7 mouse cellular contexts compared by ENCODE assay signal in the genomic region with DNA sequence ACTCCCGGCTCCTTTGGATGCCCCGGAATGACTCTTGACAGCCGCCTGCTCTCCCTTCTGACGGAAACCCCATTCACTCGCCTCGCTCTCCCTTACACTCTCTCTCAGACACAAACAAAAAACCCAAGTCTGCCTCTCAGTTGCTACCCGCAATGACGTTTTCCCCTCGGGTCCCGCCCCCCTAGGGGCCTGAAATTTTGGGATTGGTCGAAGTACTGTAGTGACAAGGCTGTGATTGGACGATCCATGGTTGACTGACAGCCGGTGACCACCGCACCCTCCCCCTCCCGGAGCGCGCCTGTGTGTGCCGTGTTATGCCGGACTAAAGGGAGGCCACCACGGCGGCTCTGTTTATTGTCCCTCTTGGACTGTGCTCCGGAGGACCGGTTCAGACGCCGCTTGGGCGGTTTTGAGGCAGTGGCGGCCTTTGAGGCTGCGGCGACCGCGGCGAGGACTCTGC. TPM values are rescaled to one million over a fixed set of nuclear protein-coding genes. Genes with fewer than 3 reads are reported as not detected.
A peak's percentile ranks its signal among the peaks of the same experiment; 100 is the strongest.
DNase-seq lines count a peak whose midpoint lies in the region; ATAC-seq lines count a peak whose summit lies in the region.

Gene Top2b, plus strand, starts transcription at position 302 of the 460 bp plus-strand sequence.

- intact Hi-C loops in gastrocnemius, postnatal 36 days (cut with DNase I): loop anchor here (5.0 kb wide), 2 partner anchors 38 to 123 kb away; no protein-coding TSS in a partner anchor
- intact Hi-C loops in left cerebral cortex, postnatal 25 days (cut with DNase I): loop anchor here (1.0 to 5.0 kb wide), 2 partner anchors 68 to 116 kb away; partner anchors contain the start of genes Ngly1 and Oxsm

- no peaks in the 10 kb centered on the region for H3K9me3 ChIP-seq in intestine, embryonic 15.5 days
- H3K9me3 ChIP-seq in midbrain, embryonic 10.5 days (replicated peaks): no peaks in the 10 kb centered on the region

- H3K4me2 ChIP-seq in intestine, embryonic 15.5 days (replicated peaks): peak within 1 kb of the TSS; percentile 82

- no peaks in the 10 kb centered on the region for H3K27me3 ChIP-seq in intestine, embryonic 15.5 days (replicated peaks)
- no peaks in the 10 kb centered on the region for H3K27me3 ChIP-seq in midbrain, embryonic 10.5 days (ENCODE audit: low read depth, poor library complexity, severe bottlenecking)

- peak; percentile 98 for DNase-seq in adrenal gland, adult 2 months
- peak; percentile 95 for DNase-seq in embryo, embryonic 11.5 days (ENCODE audit: low read depth, low spot score)
- peak; percentile 96 to 98 for DNase-seq in gastrocnemius, postnatal 36 days
- peak; percentile 98 to 99 for DNase-seq in left cerebral cortex, postnatal 25 days (ENCODE audit: low spot score in 2 of 2)
- DNase-seq in midbrain, embryonic 10.5 days (ENCODE audit: low spot score): peak; percentile 98
- peak; percentile 94 for DNase-seq in right cerebral cortex, postnatal 4 days

- H3K4me3 ChIP-seq in intestine, embryonic 15.5 days (replicated peaks): peak within 1 kb of the TSS; percentile 97
- H3K4me3 ChIP-seq in midbrain, embryonic 10.5 days: peak within 1 kb of the TSS; percentile 93

- no peaks in the 10 kb centered on the region for H3K36me3 ChIP-seq in intestine, embryonic 15.5 days
- peaks cover 6% of the 10 kb centered on the region; the same call in 1 of the 2 replicates for H3K36me3 ChIP-seq in midbrain, embryonic 10.5 days

- peaks cover 8% of the 10 kb centered on the region; the same call in 1 of the 2 replicates for H3K4me1 ChIP-seq in intestine, embryonic 15.5 days (replicated peaks)
- H3K4me1 ChIP-seq in midbrain, embryonic 10.5 days: peaks cover 25% of the 10 kb centered on the region

- ATAC-seq in intestine, embryonic 15.5 days: peak; percentile 99

- WGBS in intestine, embryonic 15.5 days: 0% methylated on average over 32 of the region's 32 CpGs
- WGBS in midbrain, embryonic 10.5 days: under 1% methylated on average over 30 of the region's 32 CpGs

- H3K9ac ChIP-seq in intestine, embryonic 15.5 days: peak within 1 kb of the TSS; percentile 99

- H3K27ac ChIP-seq in intestine, embryonic 15.5 days: peak within 1 kb of the TSS; percentile 98
- peak within 1 kb of the TSS; percentile 99 for H3K27ac ChIP-seq in midbrain, embryonic 10.5 days (replicated peaks)

RNA-seq across cellular contexts. Expression of gene Top2b, which starts in this region (rescaled TPM):
- total RNA-seq in adrenal gland, adult 2 months (2021): 10 to 100 TPM; 68.7 to 80.1 TPM
- 4.3 and 5.6 TPM in 2 replicates for polyA plus RNA-seq in adrenal gland, adult 2 months (2012; rRNA removed)
- 10 to 100 TPM; 29.8 to 32.5 TPM for total RNA-seq in gastrocnemius, postnatal 36 days (2021)
- 33.3 and 43.3 TPM in 2 replicates for polyA plus RNA-seq in intestine, embryonic 15.5 days (2015; fragmentation: Nextera tagmentation; extraction: Ambion mirVana)
- 100 to 1,000 TPM; 105 to 110 TPM for total RNA-seq in left cerebral cortex, postnatal 25 days (2021)
- polyA plus RNA-seq in midbrain, embryonic 10.5 days (2016; fragmentation: Nextera tagmentation; extraction: Ambion mirVana): 64.5 and 83.2 TPM in 2 replicates

Comparison
In these comparisons a context has a peak if more than half of its experiments do, and no peak if none do; other contexts are left out.
1. Peak in every context shown above with its lines: DNase-seq, ATAC-seq, H3K4me3 ChIP-seq and H3K27ac ChIP-seq.